Mouse (Mus musculus): Measurements from ENCODE around the gene Mdm2.

DNA sequence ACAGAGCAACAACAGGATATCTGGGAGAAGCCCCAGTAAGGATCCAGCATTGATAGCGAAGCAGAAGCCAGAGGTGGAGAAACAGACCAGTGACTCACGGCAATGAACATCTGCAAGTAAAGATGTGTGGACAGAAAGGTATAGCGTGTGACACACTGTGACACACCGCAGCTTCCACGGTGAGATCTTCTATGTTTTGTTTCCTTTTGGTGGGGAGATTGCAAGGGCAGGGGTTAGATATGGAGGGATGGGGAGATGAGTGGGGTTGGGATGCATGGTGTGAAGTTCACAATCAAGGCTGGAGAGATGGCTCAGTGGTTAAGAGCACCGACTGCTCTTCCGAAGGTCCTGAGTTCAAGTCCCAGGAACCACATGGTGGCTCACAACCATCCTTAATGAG is 19.6 kb upstream of the Mdm2 start:
- TF ChIP-seq CTCF (IDR thresholded peaks at IDR 0.05; ENCODE audit: borderline replicate concordance, insufficient read depth, low read length) (no peak), POLR2A (IDR thresholded peaks at IDR 0.05; ENCODE audit: low read depth, low read length) (no peak)

All from embryonic fibroblast, embryonic 13.5 days (primary cell).